Mouse (Mus musculus): ENCODE data around the gene Zscan10.
A peak's percentile ranks its signal among the peaks of the same experiment; 100 is the strongest.
"Not testable (repeated sequence)": the region's sequence is repeated elsewhere in the genome, so short reads cannot be mapped to it uniquely, and the experiment has no call there.

Gene Zscan10

GRCm38 (mm10) chr17:23592208-23592925, 8.3 kb upstream of the Zscan10 start:
- DNase-seq (ENCODE audit: low read depth), result peak; percentile 93

GRCm38 (mm10) chr17:23592926-23593300, 7.7 kb upstream of the Zscan10 start:
- no peak for DNase-seq (ENCODE audit: low read depth)

- not testable (repeated sequence) for DNase-seq (ENCODE audit: low read depth)
Measured at GRCm38 (mm10) chr17:23595139-23595538, 5.5 kb upstream of the Zscan10 start.

DNA sequence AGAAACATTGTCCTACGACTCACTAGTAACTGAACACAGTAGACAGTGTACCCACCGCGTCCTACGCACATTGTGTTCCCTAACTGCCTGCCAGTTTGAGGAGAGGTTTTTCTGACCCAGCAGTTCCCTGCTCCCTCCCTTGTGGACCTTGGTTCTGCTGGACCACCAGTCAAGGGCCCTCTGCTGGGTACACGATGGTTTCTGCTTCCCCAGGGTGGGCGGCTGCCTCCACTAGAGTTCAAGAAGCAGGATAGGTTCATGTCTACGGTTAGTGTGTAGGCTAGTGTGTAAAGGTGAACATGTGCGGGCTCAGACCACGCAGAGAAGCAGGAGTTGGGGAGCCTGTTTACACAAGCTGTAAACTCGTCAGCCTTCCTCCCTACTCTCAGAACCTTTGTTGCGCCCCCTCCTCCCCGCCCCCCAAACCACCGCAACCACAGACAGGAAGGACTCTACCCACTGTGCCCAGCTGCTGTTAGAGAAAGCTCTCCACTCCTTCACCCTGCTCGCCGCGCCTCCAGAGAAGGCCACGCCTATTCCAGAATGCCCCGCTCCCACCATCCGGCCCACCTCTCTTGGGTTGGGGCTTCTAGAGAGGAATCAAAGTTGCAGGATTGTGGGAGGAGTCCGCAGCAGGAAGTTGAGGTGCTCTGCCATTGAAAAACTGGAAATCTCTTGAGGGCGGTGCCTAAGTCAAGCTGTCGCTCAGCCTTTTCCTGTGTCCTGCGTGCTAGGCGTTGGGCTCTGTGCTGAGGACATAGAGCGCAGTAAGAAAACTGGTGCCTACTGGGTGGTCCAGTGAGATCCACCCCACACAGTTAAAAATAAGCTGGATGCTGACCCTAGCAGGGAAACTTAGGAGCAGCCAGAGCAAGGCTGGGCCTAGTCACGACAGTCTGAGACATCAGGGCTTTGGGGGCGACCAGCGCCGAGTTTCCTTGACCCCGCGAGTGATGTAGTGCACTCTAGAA, 1.8 kb upstream of the Zscan10 start, which contains the start of gene Zfp13:
Gene Zfp13, minus strand, starts transcription at position 906 of the 971 bp plus-strand sequence.
- peak; percentile 95 for DNase-seq (ENCODE audit: low read depth)

DNA sequence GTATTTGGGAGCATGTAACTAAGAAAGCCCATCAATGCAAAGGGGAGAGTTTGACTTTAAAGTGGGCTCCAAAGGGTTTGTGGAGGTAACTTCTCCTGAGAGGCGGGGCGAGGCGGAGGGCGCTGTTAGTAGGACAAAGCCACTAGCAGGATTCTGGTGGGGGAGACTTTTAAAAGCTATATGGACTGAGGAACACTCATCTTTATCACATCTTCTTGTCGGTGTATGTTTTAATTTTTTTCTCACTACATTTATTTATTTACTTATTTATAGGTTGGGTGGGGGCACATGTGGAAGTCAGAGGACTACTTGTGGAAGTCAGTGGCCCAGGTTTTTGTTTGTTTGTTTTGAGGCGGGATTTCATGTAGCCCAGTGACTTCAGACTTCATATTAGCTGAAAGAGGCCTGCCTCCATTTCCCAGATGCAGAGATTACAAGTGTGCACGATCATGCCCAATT, 1.0 kb upstream of the Zscan10 start:
- peak; percentile 34 for DNase-seq (ENCODE audit: low read depth)

DNA sequence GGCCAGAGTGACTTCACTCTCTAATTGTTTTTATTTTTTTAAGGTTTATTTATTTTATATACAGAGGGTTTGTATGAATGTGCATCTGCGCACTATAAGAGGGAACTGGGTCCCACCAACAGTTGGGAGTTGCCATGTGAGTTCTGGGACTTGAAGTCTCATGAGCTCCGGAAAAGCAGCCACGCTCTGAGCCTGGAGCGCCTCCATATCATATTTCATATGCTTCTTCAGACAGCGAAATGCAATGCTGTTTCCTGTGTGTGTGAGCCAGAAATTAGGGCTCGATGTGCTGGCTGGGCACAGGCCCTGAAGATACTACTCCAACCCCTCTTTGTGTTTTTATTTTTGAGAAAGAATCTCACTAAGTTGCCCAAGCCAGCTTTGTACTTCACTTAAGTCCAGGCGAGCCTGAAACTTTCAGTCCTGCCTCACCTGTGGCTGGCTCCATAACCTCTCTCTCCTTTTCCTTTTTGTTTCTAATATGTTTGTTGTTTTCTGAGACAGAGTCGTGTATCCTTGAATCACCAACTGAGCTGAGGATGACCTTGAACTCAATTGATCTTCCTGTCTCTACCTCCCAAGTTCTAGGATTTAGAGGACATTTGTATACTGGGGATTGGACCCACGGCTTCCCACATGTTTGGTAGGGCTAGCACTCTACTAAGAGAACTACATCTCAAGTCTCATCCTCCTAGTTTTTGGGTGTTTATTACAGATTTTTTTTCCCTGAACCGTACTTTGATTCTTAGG, 1.4 kb downstream of the Zscan10 start:
- no peak for DNase-seq (ENCODE audit: low read depth)

- no peak for DNase-seq (ENCODE audit: low read depth)
Measured at GRCm38 (mm10) chr17:23603077-23603476, 2.4 kb downstream of the Zscan10 start.

DNA sequence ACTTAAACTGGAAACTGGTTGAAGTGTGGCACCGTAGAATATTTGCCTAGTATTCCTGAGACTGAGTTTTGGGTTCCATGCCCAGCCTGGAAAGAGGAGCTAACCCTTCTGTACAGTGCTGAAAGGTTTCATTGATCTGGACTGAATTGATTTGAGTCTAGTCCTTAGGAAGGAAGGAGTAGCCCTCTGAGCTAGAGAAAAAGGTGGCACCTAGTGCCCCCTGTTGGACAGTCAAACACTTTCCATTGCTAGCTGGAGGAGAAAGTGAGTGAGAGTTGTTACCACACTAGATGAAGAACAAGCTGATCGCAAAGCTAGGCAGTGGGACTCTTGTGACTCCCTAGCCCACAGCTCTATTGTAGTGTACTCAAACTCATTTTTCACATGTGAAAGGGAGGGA, 2.9 kb downstream of the Zscan10 start:
- peak; percentile 78 for DNase-seq (ENCODE audit: low read depth)

- no peak for DNase-seq (ENCODE audit: low read depth)
Measured at GRCm38 (mm10) chr17:23604394-23604793, 3.7 kb downstream of the Zscan10 start.

- DNase-seq (ENCODE audit: low read depth), result no peak
Measured at GRCm38 (mm10) chr17:23605220-23605619, 4.6 kb downstream of the Zscan10 start.

DNA sequence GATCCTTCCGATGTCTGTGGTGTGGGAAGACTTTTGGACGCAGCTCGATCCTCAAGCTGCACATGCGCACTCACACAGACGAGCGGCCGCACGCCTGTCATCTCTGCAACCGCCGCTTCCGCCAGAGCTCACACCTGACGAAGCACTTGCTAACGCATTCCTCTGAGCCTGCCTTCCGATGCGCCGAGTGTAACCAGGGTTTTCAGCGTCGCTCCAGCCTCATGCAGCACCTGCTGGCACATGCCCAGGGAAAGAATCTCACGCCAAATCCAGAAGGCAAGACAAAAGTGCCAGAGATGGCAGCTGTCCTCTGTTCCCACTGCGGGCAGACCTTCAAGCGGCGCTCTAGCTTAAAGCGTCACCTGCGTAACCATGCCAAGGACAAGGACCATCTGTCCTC, 9.0 kb downstream of the Zscan10 start:
- DNase-seq (ENCODE audit: low read depth), result no peak

GRCm38 (mm10) chr17:23610361-23610800, 9.7 kb downstream of the Zscan10 start:
- DNase-seq (ENCODE audit: low read depth), result peak; percentile 94

- DNase-seq (ENCODE audit: low read depth), result peak; percentile 83
Measured at GRCm38 (mm10) chr17:23617087-23617486, 16.4 kb downstream of the Zscan10 start.

DNA sequence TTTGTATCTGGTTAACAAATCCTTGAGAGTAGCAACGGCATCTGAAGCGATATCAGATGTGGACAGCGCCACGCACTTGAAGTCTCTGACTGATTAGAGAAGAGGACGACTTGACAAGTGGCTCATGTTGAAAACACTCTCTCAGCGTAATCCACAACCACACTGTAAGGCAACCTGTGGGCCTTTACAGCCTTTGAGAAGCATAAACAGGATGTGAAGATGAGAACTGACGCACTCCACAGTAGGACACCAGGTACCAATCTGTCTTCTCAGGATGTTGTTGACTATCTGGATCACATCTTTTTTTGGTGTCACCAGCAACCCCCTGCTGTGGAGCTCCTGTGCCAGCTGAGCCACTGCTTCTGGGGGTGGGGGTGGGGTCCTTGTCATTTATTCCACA, 19.7 kb downstream of the Zscan10 start:
- DNase-seq (ENCODE audit: low read depth), result peak; percentile 92

GRCm38 (mm10) chr17:23627813-23628212, 27.2 kb downstream of the Zscan10 start:
- DNase-seq (ENCODE audit: low read depth), result no peak

GRCm38 (mm10) chr17:23630195-23631020, 29.8 kb downstream of the Zscan10 start:
- peak; percentile 88 for DNase-seq (ENCODE audit: low read depth)

- no peak for DNase-seq (ENCODE audit: low read depth)
Measured at GRCm38 (mm10) chr17:23631241-23631640, 30.6 kb downstream of the Zscan10 start.

GRCm38 (mm10) chr17:23644613-23645495, 44.2 kb downstream of the Zscan10 start, which contains the start of gene Mmp25:
Gene Mmp25 (minus strand): TSS chr17:23645277.
- DNase-seq (ENCODE audit: low read depth), result peak; percentile 22

GRCm38 (mm10) chr17:23645894-23646293, 45.2 kb downstream of the Zscan10 start:
- no peak for DNase-seq (ENCODE audit: low read depth)

DNA sequence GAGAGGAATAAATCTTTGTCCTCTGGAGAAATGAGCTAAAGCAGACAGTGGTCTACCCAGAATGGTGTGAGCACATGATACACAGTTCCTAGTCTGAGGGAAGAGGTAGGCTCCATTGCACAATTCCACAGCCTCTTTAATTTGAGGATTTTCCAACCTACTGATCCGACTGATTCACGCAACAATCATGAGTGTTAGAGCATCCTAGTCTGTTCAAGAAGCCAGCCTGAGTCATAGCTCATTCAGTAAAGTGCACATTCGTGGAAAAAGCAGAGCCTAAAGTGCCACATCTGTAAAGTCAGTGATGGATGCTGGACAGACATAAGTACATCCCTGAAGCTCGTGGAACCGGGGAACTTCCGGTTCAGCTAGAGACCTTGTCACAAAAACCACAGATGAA, 50.7 kb downstream of the Zscan10 start:
- DNase-seq (ENCODE audit: low read depth), result no peak

Data from induced T-regulatory cell, adult 2 months (primary cell).